Mouse (Mus musculus) embryonic facial prominence, embryonic 15.5 days (tissue): ENCODE data around the gene Pdzd2. TPM values are rescaled to one million over a fixed set of nuclear protein-coding genes. Genes with fewer than 3 reads are reported as not detected.

Experiments used
- ATAC-seq: fragments of 200-750 bp; cut with Nextera tagmentation; 2 replicates; pipeline ENCODE4 v1.8.0; 2017; ENCODE audit warnings: low read depth, moderate TSS enrichment; ENCODE audit not compliant: insufficient number of reproducible peaks, low FRiP score, low TSS enrichment
- H3K27ac ChIP-seq: fragments of 300-500 bp; sonication (generic); replicated peaks from 2 replicates; pipeline ENCODE4 v1.5.1; 2015; ENCODE audit warnings: mild to moderate bottlenecking, inconsistent platforms
- H3K27me3 ChIP-seq: fragments of 300-500 bp; sonication (generic); 2 replicates; pipeline ENCODE4 v1.6.1; 2015; ENCODE audit warnings: inconsistent platforms
- H3K36me3 ChIP-seq: fragments of 300-500 bp; sonication (generic); 2 replicates; pipeline ENCODE4 v1.6.1; 2015; ENCODE audit warnings: mild to moderate bottlenecking, inconsistent platforms
- H3K4me1 ChIP-seq: fragments of 300-500 bp; sonication (generic); 2 replicates; pipeline ENCODE4 v1.6.1; 2015; ENCODE audit warnings: inconsistent platforms
- H3K4me2 ChIP-seq: fragments of 300-500 bp; sonication (generic); replicated peaks from 2 replicates; pipeline ENCODE4 v1.6.1; 2015; ENCODE audit warnings: mild to moderate bottlenecking, inconsistent platforms
- H3K4me3 ChIP-seq: fragments of 300-500 bp; sonication (generic); replicated peaks from 2 replicates; pipeline ENCODE4 v1.5.1; 2015; ENCODE audit warnings: mild to moderate bottlenecking, inconsistent platforms
- H3K9ac ChIP-seq: fragments of 300-500 bp; sonication (generic); 2 replicates; pipeline ENCODE4 v1.6.1; 2015; ENCODE audit warnings: inconsistent platforms
- H3K9me3 ChIP-seq: fragments of 300-500 bp; sonication (generic); replicated peaks from 2 replicates; pipeline ENCODE4 v1.6.1; 2016; ENCODE audit warnings: inconsistent platforms
- WGBS: fragments of 180-500 bp; shearing (Covaris S2); methylation state at CpG from one replicate; pipeline ENCODE4 v1.1.7; 2015; 5-methylcytosine and 5-hydroxymethylcytosine counted together
- polyA plus RNA-seq: library from polyadenylated mRNA; unstranded; fragments of >200 nt; fragmentation: Nextera tagmentation; extraction: Ambion mirVana; gene quantifications from 2 replicates; pipeline ENCODE4 v1.2.1, GENCODE M21; 2015

The Pdzd2 gene
- polyA plus RNA-seq, 1 experiment from 2014 or later: 43.7 TPM

- WGBS: 80% methylated on average over 4 of the region's 4 CpGs
- ATAC-seq: peak; percentile 56
- Histone ChIP-seq H3K36me3 (no peaks in the 10 kb centered on the region), H3K27ac (no peak overlapping the region), H3K9me3 (no peaks in the 10 kb centered on the region), H3K4me2 (no peak overlapping the region), H3K4me3 (no peak overlapping the region), H3K4me1 (no peaks in the 10 kb centered on the region), H3K9ac (no peak overlapping the region), H3K27me3 (no peaks in the 10 kb centered on the region)
These were observed 11.3 kb downstream of the Pdzd2 start for GRCm38 (mm10) chr15:12728381-12728780.

- Histone ChIP-seq H3K36me3 (no peaks in the 10 kb centered on the region), H3K27ac (no peak overlapping the region), H3K9ac (no peak overlapping the region), H3K27me3 (no peaks in the 10 kb centered on the region), H3K4me2 (no peak overlapping the region), H3K4me3 (no peak overlapping the region), H3K4me1 (no peaks in the 10 kb centered on the region), H3K9me3 (no peaks in the 10 kb centered on the region)
- 68% methylated on average over 5 of the region's 5 CpGs for WGBS
- no peak for ATAC-seq
These were observed 14.5 kb downstream of the Pdzd2 start for GRCm38 (mm10) chr15:12725256-12725655.

GRCm38 (mm10) chr15:12721684-12722500, 17.8 kb downstream of the Pdzd2 start:
- no peak for ATAC-seq
- Histone ChIP-seq H3K27me3 (no peaks in the 10 kb centered on the region), H3K4me3 (no peak overlapping the region), H3K9me3 (no peaks in the 10 kb centered on the region), H3K4me1 (no peaks in the 10 kb centered on the region), H3K4me2 (no peak overlapping the region), H3K36me3 (no peaks in the 10 kb centered on the region), H3K27ac (no peak overlapping the region), H3K9ac (no peak overlapping the region)
- WGBS: 81% methylated on average over 6 of the region's 6 CpGs

GRCm38 (mm10) chr15:12718819-12719218, 20.9 kb downstream of the Pdzd2 start:
- ATAC-seq: no peak; the same call in 1 of the 2 replicates
- H3K27me3 ChIP-seq: no peaks in the 10 kb centered on the region
- no peak overlapping the region for H3K27ac ChIP-seq
- no peak overlapping the region for H3K4me2 ChIP-seq
- 68% methylated on average over 14 of the region's 14 CpGs for WGBS
- no peaks in the 10 kb centered on the region for H3K4me1 ChIP-seq
- no peak overlapping the region for H3K4me3 ChIP-seq
- H3K9ac ChIP-seq: no peak overlapping the region
- H3K36me3 ChIP-seq: no peaks in the 10 kb centered on the region
- H3K9me3 ChIP-seq: no peaks in the 10 kb centered on the region

GRCm38 (mm10) chr15:12717410-12717809, 22.3 kb downstream of the Pdzd2 start:
- no peak overlapping the region for H3K4me3 ChIP-seq
- no peak overlapping the region for H3K9ac ChIP-seq
- no peak overlapping the region for H3K27ac ChIP-seq
- ATAC-seq: no peak
- H3K27me3 ChIP-seq: no peaks in the 10 kb centered on the region
- no peaks in the 10 kb centered on the region for H3K36me3 ChIP-seq
- no peaks in the 10 kb centered on the region for H3K9me3 ChIP-seq
- no peak overlapping the region for H3K4me2 ChIP-seq
- no peaks in the 10 kb centered on the region for H3K4me1 ChIP-seq
- 76% methylated on average over 3 of the region's 3 CpGs for WGBS

- H3K9ac ChIP-seq: no peak overlapping the region
- no peaks in the 10 kb centered on the region for H3K4me1 ChIP-seq
- no peak overlapping the region for H3K4me3 ChIP-seq
- no peaks in the 10 kb centered on the region for H3K36me3 ChIP-seq
- ATAC-seq: no peak
- H3K27ac ChIP-seq: no peak overlapping the region
- 69% methylated on average over 8 of the region's 8 CpGs for WGBS
- H3K27me3 ChIP-seq: no peaks in the 10 kb centered on the region
- H3K9me3 ChIP-seq: no peaks in the 10 kb centered on the region
- no peak overlapping the region for H3K4me2 ChIP-seq
These were observed 22.8 kb downstream of the Pdzd2 start for GRCm38 (mm10) chr15:12716881-12717280.

GRCm38 (mm10) chr15:12714322-12714721, 25.4 kb downstream of the Pdzd2 start:
- Histone ChIP-seq H3K9ac (no peak overlapping the region), H3K36me3 (no peaks in the 10 kb centered on the region), H3K9me3 (no peaks in the 10 kb centered on the region), H3K4me2 (no peak overlapping the region), H3K27ac (no peak overlapping the region), H3K27me3 (no peaks in the 10 kb centered on the region), H3K4me1 (no peaks in the 10 kb centered on the region), H3K4me3 (no peak overlapping the region)
- 63% methylated on average over 2 of the region's 2 CpGs for WGBS
- no peak for ATAC-seq

GRCm38 (mm10) chr15:12713216-12713615, 26.5 kb downstream of the Pdzd2 start:
- no peak overlapping the region for H3K9ac ChIP-seq
- WGBS: 67% methylated on average over 2 of the region's 2 CpGs
- no peak overlapping the region for H3K4me2 ChIP-seq
- H3K4me1 ChIP-seq: peaks cover 3% of the 10 kb centered on the region; the same call in 1 of the 2 replicates
- no peak for ATAC-seq
- H3K27me3 ChIP-seq: no peaks in the 10 kb centered on the region
- H3K9me3 ChIP-seq: no peaks in the 10 kb centered on the region
- no peak overlapping the region for H3K4me3 ChIP-seq
- H3K36me3 ChIP-seq: no peaks in the 10 kb centered on the region
- no peak overlapping the region for H3K27ac ChIP-seq

- H3K27me3 ChIP-seq: no peaks in the 10 kb centered on the region
- 83% methylated on average over 3 of the region's 3 CpGs for WGBS
- H3K4me2 ChIP-seq: no peak overlapping the region
- H3K27ac ChIP-seq: no peak overlapping the region
- H3K9ac ChIP-seq: no peak overlapping the region
- ATAC-seq: no peak
- no peaks in the 10 kb centered on the region for H3K9me3 ChIP-seq
- no peak overlapping the region for H3K4me3 ChIP-seq
- no peaks in the 10 kb centered on the region for H3K36me3 ChIP-seq
- peaks cover 6% of the 10 kb centered on the region for H3K4me1 ChIP-seq
These were observed 29.7 kb downstream of the Pdzd2 start for GRCm38 (mm10) chr15:12710036-12710435.

- no peak overlapping the region for H3K9ac ChIP-seq
- H3K9me3 ChIP-seq: no peaks in the 10 kb centered on the region
- H3K27ac ChIP-seq: 0 out of 2 replicates have a peak overlapping the region, but pooled peaks have one; percentile 17
- H3K4me1 ChIP-seq: peaks cover 6% of the 10 kb centered on the region
- H3K4me2 ChIP-seq: no peak overlapping the region
- WGBS: 3% methylated on average over 1 of the region's 1 CpGs
- ATAC-seq: no peak; the same call in 1 of the 2 replicates
- H3K36me3 ChIP-seq: no peaks in the 10 kb centered on the region
- no peak overlapping the region for H3K4me3 ChIP-seq
- H3K27me3 ChIP-seq: no peaks in the 10 kb centered on the region
These were observed 31.4 kb downstream of the Pdzd2 start for GRCm38 (mm10) chr15:12708297-12708696.

- Histone ChIP-seq H3K36me3 (no peaks in the 10 kb centered on the region), H3K9ac (no peak overlapping the region), H3K27me3 (no peaks in the 10 kb centered on the region), H3K9me3 (no peaks in the 10 kb centered on the region), H3K27ac (no peak overlapping the region), H3K4me1 (peaks cover 6% of the 10 kb centered on the region), H3K4me3 (no peak overlapping the region), H3K4me2 (no peak overlapping the region)
- ATAC-seq: no peak
- 36% methylated on average over 3 of the region's 3 CpGs for WGBS
These were observed 32.8 kb downstream of the Pdzd2 start for GRCm38 (mm10) chr15:12706902-12707301.

- peak; percentile 51 for ATAC-seq
- 42% methylated on average over 9 of the region's 9 CpGs for WGBS
- Histone ChIP-seq H3K4me3 (no peak overlapping the region), H3K9ac (no peak overlapping the region), H3K36me3 (no peaks in the 10 kb centered on the region), H3K9me3 (no peaks in the 10 kb centered on the region), H3K4me2 (no peak overlapping the region), H3K27me3 (no peaks in the 10 kb centered on the region), H3K27ac (no peak overlapping the region), H3K4me1 (peaks cover 6% of the 10 kb centered on the region; the same call in 1 of the 2 replicates)
These were observed 39.4 kb downstream of the Pdzd2 start for GRCm38 (mm10) chr15:12700367-12700766.
